Mouse (Mus musculus) liver, embryonic 11.5 days (tissue): ENCODE data around the gene Cysrt1. TPM values are rescaled to one million over a fixed set of nuclear protein-coding genes. Genes with fewer than 3 reads are reported as not detected.

Source experiments
- ATAC-seq: fragments of 200-750 bp; cut with Nextera tagmentation; replicated peaks from 2 replicates; pipeline ENCODE4 v1.8.0; 2017; ENCODE audit warnings: moderate number of reproducible peaks, mild to moderate bottlenecking, moderate TSS enrichment, moderate library complexity; ENCODE audit not compliant: low FRiP score
- DNase-seq: peaks from one replicate; pipeline ENCODE4 v3.0.0-alpha.2; 2017; ENCODE audit warnings: low spot score
- H3K27ac ChIP-seq: fragments of 300-500 bp; sonication (generic); 2 replicates; pipeline ENCODE4 v1.5.1; 2014; ENCODE audit warnings: mild to moderate bottlenecking, low read depth, low read length, control low read depth
- H3K27me3 ChIP-seq: fragments of 300-500 bp; sonication (generic); replicated peaks from 2 replicates; pipeline ENCODE4 v1.6.1; 2014; ENCODE audit warnings: low read length, mixed read lengths; ENCODE audit not compliant: control insufficient read depth, insufficient read depth
- H3K36me3 ChIP-seq: fragments of 300-500 bp; sonication (generic); 2 replicates; pipeline ENCODE4 v1.6.1; 2014; ENCODE audit warnings: mild to moderate bottlenecking, low read length, moderate library complexity, mixed read lengths; ENCODE audit not compliant: control insufficient read depth, insufficient read depth
- H3K4me1 ChIP-seq: fragments of 300-500 bp; sonication (generic); replicated peaks from 2 replicates; pipeline ENCODE4 v1.6.1; 2014; ENCODE audit warnings: low read length, mixed read lengths; ENCODE audit not compliant: control insufficient read depth, insufficient read depth
- H3K4me2 ChIP-seq: fragments of 300-500 bp; sonication (generic); 2 replicates; pipeline ENCODE4 v1.6.1; 2014; ENCODE audit warnings: mild to moderate bottlenecking, control low read depth, moderate library complexity
- H3K4me3 ChIP-seq: fragments of 300-500 bp; sonication (generic); 2 replicates; pipeline ENCODE4 v1.5.1; 2014; ENCODE audit warnings: low read depth, low read length, control low read depth
- H3K9ac ChIP-seq: fragments of 300-500 bp; sonication (generic); 2 replicates; pipeline ENCODE4 v1.6.1; 2014; ENCODE audit warnings: low read depth, low read length, control low read depth
- H3K9me3 ChIP-seq: fragments of 300-500 bp; sonication (generic); 2 replicates; pipeline ENCODE4 v1.6.1; 2016; ENCODE audit warnings: low read length, inconsistent platforms, mixed read lengths; ENCODE audit not compliant: control insufficient read depth
- WGBS: fragments of 180-500 bp; shearing (Covaris S2); extraction: QIAGEN DNeasy Blood & Tissue Kit; methylation state at CpG from one replicate; pipeline ENCODE4 v1.1.7; 2014; 5-methylcytosine and 5-hydroxymethylcytosine counted together
- polyA plus RNA-seq: library from polyadenylated mRNA; unstranded; fragments of >200 nt; fragmentation: Nextera tagmentation; extraction: Ambion mirVana; gene quantifications from 2 replicates; pipeline ENCODE4 v1.2.1, GENCODE M21; 2014

Gene Cysrt1
- polyA plus RNA-seq, 1 experiment from 2014 or later = not detected

GRCm38 (mm10) chr2:25197946-25198345, 44.3 kb downstream of the Cysrt1 start:
- H3K4me1 ChIP-seq = peaks cover 40% of the 10 kb centered on the region

DNA sequence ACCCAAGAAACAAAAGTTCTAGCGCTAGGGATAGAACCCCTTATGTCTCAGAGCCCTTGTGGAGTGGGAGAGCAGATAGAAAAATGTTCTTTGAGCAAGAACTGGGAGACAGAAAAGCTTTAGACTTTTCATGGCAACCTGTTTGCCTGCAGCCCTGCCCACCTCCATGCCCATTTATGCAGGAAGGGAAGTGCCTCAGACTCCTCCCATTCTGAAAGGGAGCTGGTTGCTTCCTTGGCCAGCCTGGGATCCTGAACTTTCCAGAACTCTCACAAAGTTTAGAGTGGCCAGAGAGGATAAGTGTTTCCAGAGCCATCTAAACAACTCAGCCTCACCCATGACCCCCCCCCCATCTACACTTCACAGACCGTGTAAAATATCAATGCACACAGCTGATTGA, 45.1 kb downstream of the Cysrt1 start:
- Histone ChIP-seq H3K4me3 (no peak overlapping the region; the same call in 1 of the 2 replicates), H3K27ac (peak overlapping the region; percentile 92), H3K36me3 (peaks cover 27% of the 10 kb centered on the region), H3K9me3 (no peaks in the 10 kb centered on the region), H3K9ac (no peak overlapping the region; the same call in 1 of the 2 replicates), H3K4me1 (peaks cover 40% of the 10 kb centered on the region), H3K27me3 (no peaks in the 10 kb centered on the region; the same call in 1 of the 2 replicates), H3K4me2 (peak overlapping the region; percentile 84)
- 25% methylated on average over 2 of the region's 2 CpGs for WGBS
- no peak for DNase-seq
- no peak for ATAC-seq

More at GRCm38 (mm10) chr2:25197946-25198345, 44.3 kb downstream of the Cysrt1 start:
- H3K4me2 ChIP-seq = no peak overlapping the region
- H3K36me3 ChIP-seq = peaks cover 29% of the 10 kb centered on the region
- ATAC-seq (no peak), DNase-seq (no peak)
- no peak overlapping the region for H3K4me3 ChIP-seq
- H3K9me3 ChIP-seq = no peaks in the 10 kb centered on the region
- H3K27ac ChIP-seq = peak overlapping the region; percentile 92; the same call in 1 of the 2 replicates
- no peak overlapping the region for H3K9ac ChIP-seq
- no peaks in the 10 kb centered on the region; the same call in 1 of the 2 replicates for H3K27me3 ChIP-seq

DNA sequence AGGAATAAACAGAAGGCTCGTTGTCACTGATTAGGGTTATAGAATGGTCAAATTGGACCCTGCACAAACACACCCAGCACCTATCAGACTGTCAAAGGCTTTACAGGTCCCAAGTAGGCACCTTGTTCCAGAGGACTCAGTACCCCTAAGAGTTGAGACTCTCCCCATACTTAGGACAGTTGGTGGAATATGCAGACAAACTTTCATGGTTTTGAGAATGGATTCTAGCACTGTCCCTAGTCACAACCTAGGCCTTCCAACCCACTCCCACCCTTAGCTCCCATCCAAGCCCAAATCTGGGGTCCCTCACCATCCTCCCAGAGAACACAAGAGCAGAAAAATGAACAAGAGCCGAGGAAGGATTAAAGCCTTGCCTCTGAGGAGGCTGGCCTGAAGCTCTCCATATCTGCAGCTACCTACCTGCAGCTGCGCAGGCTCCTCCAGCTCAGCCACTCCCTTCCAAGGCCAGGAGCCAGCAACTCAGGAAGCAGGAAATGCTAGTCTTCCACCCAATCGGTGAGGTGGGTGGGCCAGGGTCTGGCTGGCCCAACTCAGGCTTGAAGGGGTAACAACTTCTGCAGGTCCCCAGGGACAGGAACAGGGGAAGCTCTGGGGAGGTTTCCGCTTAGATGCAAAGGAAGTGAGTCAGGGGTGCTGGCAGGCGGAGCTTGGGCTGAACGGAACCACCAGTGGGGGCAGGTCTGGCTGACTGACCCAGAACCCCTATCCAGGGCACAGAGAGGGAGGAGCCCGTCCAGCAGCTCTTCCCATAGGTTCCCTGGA, 45.9 kb downstream of the Cysrt1 start, which contains the start of gene Tor4a:
Gene Tor4a (minus strand): TSS at position 715 of the 783 bp plus-strand sequence.
- ATAC-seq (peak; percentile 78), DNase-seq (peak; percentile 73)
- Histone ChIP-seq H3K36me3 (peaks cover 24% of the 10 kb centered on the region), H3K4me1 (peaks cover 40% of the 10 kb centered on the region), H3K27ac (peak within 1 kb of the TSS; percentile 92), H3K9me3 (no peaks in the 10 kb centered on the region), H3K4me3 (peak within 1 kb of the TSS; percentile 62), H3K9ac (peak within 1 kb of the TSS; percentile 75), H3K4me2 (peak within 1 kb of the TSS; percentile 84), H3K27me3 (no peaks in the 10 kb centered on the region; the same call in 1 of the 2 replicates)
- 4% methylated on average over 8 of the region's 8 CpGs for WGBS

DNA sequence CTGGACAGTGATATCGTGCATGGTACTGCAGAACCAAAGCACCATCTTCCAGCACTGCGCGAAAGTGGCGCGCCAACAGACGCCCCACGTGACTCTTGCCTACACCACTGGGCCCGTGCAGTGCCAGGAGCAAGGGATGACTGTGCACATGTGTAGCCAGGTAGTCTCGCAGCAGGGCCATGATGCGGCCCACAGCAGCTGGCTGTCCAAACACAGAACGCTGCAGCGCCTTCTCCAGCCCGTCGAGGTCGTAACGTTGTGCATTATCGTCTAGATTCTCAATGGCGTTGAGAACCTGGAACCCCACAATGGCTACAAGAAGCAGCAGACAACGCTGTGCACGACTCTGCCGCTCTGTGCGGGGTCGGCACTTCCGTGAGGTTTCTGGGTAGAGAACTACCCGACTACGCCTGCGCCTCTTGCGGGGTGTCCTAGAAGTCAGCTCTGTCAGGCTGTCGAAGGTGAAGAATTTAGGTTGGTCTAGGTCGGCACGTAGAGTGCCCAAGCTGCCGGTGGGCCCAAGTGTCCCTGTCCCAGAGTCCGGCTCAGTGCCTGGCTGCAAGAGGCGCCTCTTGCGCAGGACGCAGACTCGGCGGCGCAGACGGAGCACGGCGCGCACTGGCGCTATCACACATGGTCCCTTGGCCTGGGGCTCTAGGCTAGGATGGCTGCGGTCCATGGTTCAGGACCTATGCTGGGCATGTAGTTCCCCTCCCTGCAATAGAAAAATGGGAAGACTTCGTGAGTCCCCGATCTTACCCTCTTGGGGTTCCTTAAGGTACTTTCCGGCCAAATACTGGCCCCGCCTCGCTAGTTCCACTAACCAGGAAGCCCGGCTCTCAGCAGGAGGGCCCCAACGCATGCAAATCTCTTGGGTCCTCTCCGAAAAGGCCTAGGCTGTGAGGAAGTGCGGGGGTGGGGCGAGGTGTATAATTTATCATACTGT, 46.8 kb downstream of the Cysrt1 start:
- Histone ChIP-seq H3K9ac (peak overlapping the region; percentile 75), H3K36me3 (peaks cover 15% of the 10 kb centered on the region), H3K27me3 (no peaks in the 10 kb centered on the region; the same call in 1 of the 2 replicates), H3K27ac (peak overlapping the region; percentile 92), H3K4me3 (peak overlapping the region; percentile 62), H3K9me3 (no peaks in the 10 kb centered on the region), H3K4me2 (peak overlapping the region; percentile 84), H3K4me1 (peaks cover 40% of the 10 kb centered on the region)
- peak; percentile 60 for ATAC-seq
- peak; percentile 73 for DNase-seq
- WGBS = 10% methylated on average over 55 of the region's 55 CpGs

DNA sequence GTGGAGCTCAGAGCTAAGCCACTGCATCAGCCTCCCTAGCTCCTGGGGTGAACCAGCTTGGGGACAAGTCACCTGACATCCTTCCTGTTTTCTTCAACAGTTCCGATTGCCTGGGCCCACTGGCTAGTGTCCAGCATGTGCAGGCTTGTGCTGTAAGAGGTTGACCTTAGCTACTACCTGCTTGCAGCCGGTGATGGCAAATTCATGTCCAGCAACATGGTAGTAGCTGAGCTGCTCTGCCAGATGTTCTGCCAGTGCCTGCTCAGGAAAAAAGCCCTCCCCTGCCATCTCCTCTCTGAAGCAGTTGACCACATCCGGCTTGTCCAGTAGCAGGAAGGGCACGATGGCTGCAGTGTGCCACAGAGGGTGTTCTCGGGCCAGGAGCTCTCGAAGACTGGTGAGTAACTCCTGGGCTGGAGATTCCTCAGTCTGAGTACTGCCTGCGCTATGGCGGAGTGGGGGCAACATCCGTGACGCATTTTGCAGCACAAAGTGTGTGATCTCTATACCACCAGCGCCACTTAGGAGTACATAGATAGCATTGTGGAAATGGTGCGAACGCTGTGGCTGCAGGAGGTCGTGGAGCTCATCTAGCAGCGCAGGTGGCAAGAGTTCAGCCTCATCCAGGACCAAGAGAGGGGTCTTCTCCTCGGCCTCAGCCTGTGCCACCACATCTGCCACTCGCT, 47.6 kb downstream of the Cysrt1 start:
- Histone ChIP-seq H3K9ac (peak overlapping the region; percentile 75), H3K27ac (peak overlapping the region; percentile 92)

GRCm38 (mm10) chr2:25194006-25194405, 48.2 kb downstream of the Cysrt1 start:
- H3K4me2 ChIP-seq = peak overlapping the region; percentile 84
- no peaks in the 10 kb centered on the region for H3K9me3 ChIP-seq
- ATAC-seq = no peak
- peak overlapping the region; percentile 92 for H3K27ac ChIP-seq
- H3K9ac ChIP-seq = peak overlapping the region; percentile 75
- 0 out of 2 replicates have a peak, but pooled peaks cover 2% of the 10 kb centered on the region for H3K36me3 ChIP-seq
- peaks cover 40% of the 10 kb centered on the region for H3K4me1 ChIP-seq
- WGBS = 54% methylated on average over 5 of the region's 5 CpGs
- DNase-seq = no peak
- no peaks in the 10 kb centered on the region; the same call in 1 of the 2 replicates for H3K27me3 ChIP-seq
- H3K4me3 ChIP-seq = peak overlapping the region; percentile 62

More for the DNA sequence above, 47.6 kb downstream of the Cysrt1 start:
- ATAC-seq (no peak), DNase-seq (no peak)
- Histone ChIP-seq H3K4me3 (peak overlapping the region; percentile 62), H3K9me3 (no peaks in the 10 kb centered on the region), H3K27me3 (no peaks in the 10 kb centered on the region; the same call in 1 of the 2 replicates), H3K4me1 (peaks cover 40% of the 10 kb centered on the region), H3K36me3 (peaks cover 7% of the 10 kb centered on the region), H3K4me2 (peak overlapping the region; percentile 84)
- WGBS = 53% methylated on average over 17 of the region's 17 CpGs

- Histone ChIP-seq H3K4me1 (peaks cover 40% of the 10 kb centered on the region), H3K9ac (peak overlapping the region; percentile 75; the same call in 1 of the 2 replicates), H3K4me2 (peak overlapping the region; percentile 84), H3K27ac (peak overlapping the region; percentile 92; the same call in 1 of the 2 replicates), H3K36me3 (0 out of 2 replicates have a peak, but pooled peaks cover 2% of the 10 kb centered on the region), H3K4me3 (peak overlapping the region; percentile 14; the same call in 1 of the 2 replicates), H3K9me3 (no peaks in the 10 kb centered on the region), H3K27me3 (no peaks in the 10 kb centered on the region; the same call in 1 of the 2 replicates)
- ATAC-seq (peak; percentile 21), DNase-seq (peak; percentile 78)
- WGBS = 3% methylated on average over 6 of the region's 6 CpGs
These were observed 48.9 kb downstream of the Cysrt1 start for GRCm38 (mm10) chr2:25193330-25193770.
